Mouse (Mus musculus) left cerebral cortex, adult 8-10 months (tissue): ENCODE measurements at regions not wholly inside any gene's neighbourhood (a gene's known extent, or its start where the extent isn't known, plus 50 kb on each side); places are given as distances from the start of the nearest gene placed in this dataset.
A peak's percentile ranks its signal among the peaks of the same experiment; 100 is the strongest.

Source experiments
- DNase-seq, 2 experiments: peaks; one replicate each; pipeline ENCODE4 v3.0.0; 2022; ENCODE audit warnings: low spot score in 2 of 2

- no peak for DNase-seq
Measured at GRCm38 (mm10) chr15:36348348-36348747, 659.2 kb downstream of the Zfp706 start.

- DNase-seq, result no peak
Measured at GRCm38 (mm10) chr15:36347333-36347845, 660.2 kb downstream of the Zfp706 start.

- DNase-seq, result no peak
Measured at GRCm38 (mm10) chr15:36346126-36346525, 661.4 kb downstream of the Zfp706 start.

- peak in 1 of 2 experiments; percentile 42 for DNase-seq
Measured at GRCm38 (mm10) chr15:36345413-36345812, 662.2 kb downstream of the Zfp706 start.

- DNase-seq, result no peak
Measured at GRCm38 (mm10) chr15:36339971-36340550, 667.5 kb downstream of the Zfp706 start.

- no peak for DNase-seq
Measured at GRCm38 (mm10) chr15:36338766-36339165, 668.8 kb downstream of the Zfp706 start.

GRCm38 (mm10) chr15:36336857-36337256 lies 670.7 kb downstream of the Zfp706 start:
- no peak for DNase-seq

- DNase-seq, result no peak
Measured at GRCm38 (mm10) chr15:36335116-36335515, 672.5 kb downstream of the Zfp706 start.

GRCm38 (mm10) chr15:36334436-36335113 lies 673.0 kb downstream of the Zfp706 start:
- no peak for DNase-seq

GRCm38 (mm10) chr15:36333857-36334256 lies 673.7 kb downstream of the Zfp706 start:
- DNase-seq, result no peak

GRCm38 (mm10) chr15:36333265-36333664 lies 674.3 kb downstream of the Zfp706 start:
- DNase-seq, result no peak
